Comparison of ENCODE assay signal across 15 mouse cellular contexts in the genomic region with DNA sequence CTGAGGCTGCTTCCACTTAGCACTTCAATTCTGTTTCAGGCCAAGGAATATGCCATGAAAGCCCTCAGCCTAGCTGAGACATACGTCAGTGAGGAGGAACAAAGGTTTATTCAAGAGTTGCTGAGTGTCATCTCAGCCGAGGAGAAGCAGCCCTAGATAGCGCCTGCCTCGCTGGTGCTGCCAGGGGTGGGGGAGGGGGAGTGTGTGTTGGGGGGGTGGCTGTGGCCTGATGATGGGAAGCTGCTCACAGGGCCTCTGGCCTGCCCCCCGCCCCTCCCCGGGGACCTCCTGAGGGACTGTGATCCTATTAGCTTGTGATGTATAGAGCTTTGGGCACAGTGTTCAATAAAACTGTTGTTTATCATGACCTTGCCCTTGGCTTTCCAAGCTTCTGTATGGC. TPM values are rescaled to one million over a fixed set of nuclear protein-coding genes. Genes with fewer than 3 reads are reported as not detected.
DNase-seq lines count a peak whose midpoint lies in the region; ATAC-seq and TF ChIP-seq lines count a peak whose summit lies in the region.
"Had no signal": no experiment of that assay in that cellular context is flagged by ENCODE, and none has a peak within 500 bp of the region (broad histone marks: within the 10 kb centered on the region; RNA-seq: fewer than 3 reads in every experiment).

No protein-coding gene starts in this region.

- H3K4me3 ChIP-seq in lung, embryonic 15.5 days, result no peak overlapping the region
- no peak overlapping the region for H3K4me3 ChIP-seq in embryonic facial prominence, embryonic 14.5 days (ENCODE audit: low read depth, low read length)
- H3K4me3 ChIP-seq in hindbrain, postnatal 0 days (ENCODE audit: low read length), result no peak overlapping the region
- H3K4me3 ChIP-seq: embryonic facial prominence, embryonic 15.5 days; heart, embryonic 15.5 days had no signal

- ATAC-seq in lung, embryonic 15.5 days (ENCODE audit: borderline replicate concordance, extremely low read depth, low FRiP score, low TSS enrichment), result peak; percentile 84
- ATAC-seq in embryonic facial prominence, embryonic 14.5 days (ENCODE audit: low read depth), result peak; percentile 50; the same call in 1 of the 2 replicates
- ATAC-seq in hindbrain, postnatal 0 days, result peak; percentile 65

- no peaks in the 10 kb centered on the region for H3K9me3 ChIP-seq in lung, embryonic 15.5 days
- no peaks in the 10 kb centered on the region for H3K9me3 ChIP-seq in embryonic facial prominence, embryonic 14.5 days (ENCODE audit: control insufficient read depth, low read length)
- H3K9me3 ChIP-seq in hindbrain, postnatal 0 days (ENCODE audit: low read length), result no peaks in the 10 kb centered on the region
- H3K9me3 ChIP-seq: embryonic facial prominence, embryonic 15.5 days; heart, embryonic 15.5 days had no signal

- TF ChIP-seq CTCF in hindbrain, postnatal 0 days (IDR thresholded peaks at IDR 0.05; ENCODE audit: low read depth), result no peak

- no peak overlapping the region for H3K9ac ChIP-seq in lung, embryonic 15.5 days
- H3K9ac ChIP-seq in embryonic facial prominence, embryonic 14.5 days (ENCODE audit: low read depth, low read length), result no peak overlapping the region
- no peak overlapping the region for H3K9ac ChIP-seq in hindbrain, postnatal 0 days (replicated peaks; ENCODE audit: low read length)
- H3K9ac ChIP-seq: embryonic facial prominence, embryonic 15.5 days; heart, embryonic 15.5 days had no signal

- H3K4me1 ChIP-seq in lung, embryonic 15.5 days, result no peaks in the 10 kb centered on the region
- no peaks in the 10 kb centered on the region for H3K4me1 ChIP-seq in embryonic facial prominence, embryonic 14.5 days (ENCODE audit: control insufficient read depth, insufficient read depth, low read length)
- 0 out of 2 replicates have a peak, but pooled peaks cover 5% of the 10 kb centered on the region for H3K4me1 ChIP-seq in hindbrain, postnatal 0 days (ENCODE audit: insufficient read depth, low read length)
- H3K4me1 ChIP-seq: embryonic facial prominence, embryonic 15.5 days had no signal

- WGBS in lung, embryonic 15.5 days, result 8% methylated on average over 6 of the region's 6 CpGs
- 15% methylated on average over 6 of the region's 6 CpGs for WGBS in embryonic facial prominence, embryonic 14.5 days
- WGBS in hindbrain, postnatal 0 days, result 15% methylated on average over 6 of the region's 6 CpGs

- 0 out of 2 replicates have a peak overlapping the region, but pooled peaks have one; percentile 7 for H3K4me2 ChIP-seq in lung, embryonic 15.5 days
- H3K4me2 ChIP-seq in embryonic facial prominence, embryonic 14.5 days (ENCODE audit: low read depth, low read length), result no peak overlapping the region
- no peak overlapping the region for H3K4me2 ChIP-seq in hindbrain, postnatal 0 days (ENCODE audit: low read depth, low read length)
- H3K4me2 ChIP-seq: embryonic facial prominence, embryonic 15.5 days; heart, embryonic 15.5 days had no signal

- DNase-seq in lung, postnatal 14 days, result no peak
- DNase-seq in embryonic facial prominence, embryonic 14.5 days (ENCODE audit: low spot score), result no peak
- peak; percentile 18 for DNase-seq in hindbrain, postnatal 0 days (ENCODE audit: low spot score)
- peak; percentile 61 for DNase-seq in retina, embryonic 14.5 days (ENCODE audit: low spot score)
- DNase-seq in thymus, postnatal 10 days (ENCODE audit: low spot score in 2 of 2), result no peak
- no peak for DNase-seq in thymus, postnatal 25 days
- DNase-seq in adrenal gland, postnatal 4 days (ENCODE audit: low spot score in 2 of 2), result no peak
- DNase-seq: spleen, adult 18-20 months; thymus, adult 2 months had no signal

- H3K27me3 ChIP-seq in lung, embryonic 15.5 days, result no peaks in the 10 kb centered on the region
- no peaks in the 10 kb centered on the region for H3K27me3 ChIP-seq in embryonic facial prominence, embryonic 14.5 days (replicated peaks; ENCODE audit: control insufficient read depth, insufficient read depth, low read length)
- no peaks in the 10 kb centered on the region for H3K27me3 ChIP-seq in hindbrain, postnatal 0 days (ENCODE audit: insufficient read depth, low read length)
- H3K27me3 ChIP-seq: embryonic facial prominence, embryonic 15.5 days; heart, embryonic 15.5 days had no signal

- no peaks in the 10 kb centered on the region for H3K36me3 ChIP-seq in lung, embryonic 15.5 days
- H3K36me3 ChIP-seq in embryonic facial prominence, embryonic 14.5 days (ENCODE audit: control insufficient read depth, insufficient read depth, low read length), result no peaks in the 10 kb centered on the region
- H3K36me3 ChIP-seq in hindbrain, postnatal 0 days (ENCODE audit: insufficient read depth, low read length), result no peaks in the 10 kb centered on the region
- H3K36me3 ChIP-seq: embryonic facial prominence, embryonic 15.5 days; heart, embryonic 15.5 days had no signal

- no peak overlapping the region for H3K27ac ChIP-seq in lung, embryonic 15.5 days
- no peak overlapping the region for H3K27ac ChIP-seq in embryonic facial prominence, embryonic 14.5 days (replicated peaks; ENCODE audit: low read depth, low read length)
- H3K27ac ChIP-seq in hindbrain, postnatal 0 days, result peak overlapping the region; percentile 20; the same call in 1 of the 2 replicates
- H3K27ac ChIP-seq: embryonic facial prominence, embryonic 15.5 days; heart, embryonic 15.5 days; kidney, postnatal 0 days had no signal

RNA-seq across cellular contexts. Expression of a gene that starts 30.9 kb away (rescaled TPM):
- 0.59 and 0.68 TPM in 2 replicates for polyA plus RNA-seq in lung, embryonic 15.5 days (2015; fragmentation: Nextera tagmentation; extraction: Ambion mirVana)
- 0.90 TPM in 1 of 2 replicates, not detected in the other for polyA plus RNA-seq in embryonic facial prominence, embryonic 14.5 days (2014; fragmentation: Nextera tagmentation; extraction: Ambion mirVana)
- 0.11 TPM in 1 of 2 replicates, not detected in the other for total RNA-seq in hindbrain, postnatal 0 days (2014; rRNA removed)
- 0.51 and 1.3 TPM in 2 replicates for polyA plus RNA-seq in hindbrain, postnatal 0 days (2015; fragmentation: Nextera tagmentation; extraction: Ambion mirVana)
- total RNA-seq in adrenal gland, postnatal 4 days (2021), result 1 to 10 TPM; 2.5 to 5.1 TPM
- total RNA-seq: left cerebral cortex, postnatal 10 days; neutrophil, adult 5-6 weeks had no signal

RNA-seq across cellular contexts. Expression of a gene that starts 31.3 kb away (rescaled TPM):
- polyA plus RNA-seq in lung, embryonic 15.5 days (2015; fragmentation: Nextera tagmentation; extraction: Ambion mirVana), result 35.1 and 36.2 TPM in 2 replicates
- 22.1 and 30.3 TPM in 2 replicates for polyA plus RNA-seq in embryonic facial prominence, embryonic 14.5 days (2014; fragmentation: Nextera tagmentation; extraction: Ambion mirVana)
- 12.1 and 14.1 TPM in 2 replicates for total RNA-seq in hindbrain, postnatal 0 days (2014; rRNA removed)
- polyA plus RNA-seq in hindbrain, postnatal 0 days (2015; fragmentation: Nextera tagmentation; extraction: Ambion mirVana), result 28.5 and 29.4 TPM in 2 replicates
- total RNA-seq in adrenal gland, postnatal 4 days (2021), result 10 to 100 TPM; 31.4 to 36.9 TPM

RNA-seq across cellular contexts. Expression of a gene that starts 38.2 kb away (rescaled TPM):
- polyA plus RNA-seq in lung, embryonic 15.5 days (2015; fragmentation: Nextera tagmentation; extraction: Ambion mirVana), result 5.2 and 5.6 TPM in 2 replicates
- 5.5 and 5.7 TPM in 2 replicates for polyA plus RNA-seq in embryonic facial prominence, embryonic 14.5 days (2014; fragmentation: Nextera tagmentation; extraction: Ambion mirVana)
- total RNA-seq in hindbrain, postnatal 0 days (2014; rRNA removed), result 10.0 and 13.4 TPM in 2 replicates
- 23.1 and 24.3 TPM in 2 replicates for polyA plus RNA-seq in hindbrain, postnatal 0 days (2015; fragmentation: Nextera tagmentation; extraction: Ambion mirVana)
- total RNA-seq in adrenal gland, postnatal 4 days (2021), result 10 to 100 TPM; 11.8 to 14.0 TPM

RNA-seq across cellular contexts. Expression of a gene that starts 38.9 kb away (rescaled TPM):
- 1.0 and 1.2 TPM in 2 replicates for polyA plus RNA-seq in lung, embryonic 15.5 days (2015; fragmentation: Nextera tagmentation; extraction: Ambion mirVana)
- polyA plus RNA-seq in embryonic facial prominence, embryonic 14.5 days (2014; fragmentation: Nextera tagmentation; extraction: Ambion mirVana), result 1.5 and 1.7 TPM in 2 replicates
- total RNA-seq in hindbrain, postnatal 0 days (2014; rRNA removed), result 39.8 and 43.1 TPM in 2 replicates
- polyA plus RNA-seq in hindbrain, postnatal 0 days (2015; fragmentation: Nextera tagmentation; extraction: Ambion mirVana), result 20.9 and 23.1 TPM in 2 replicates
- total RNA-seq in adrenal gland, postnatal 4 days (2021), result 1 to 10 TPM; 1.2 to 2.0 TPM

Comparison
In these comparisons a context has a peak if more than half of its experiments do, and no peak if none do; other contexts are left out.
1. DNase-seq: peak in hindbrain, postnatal 0 days (single experiment) and retina, embryonic 14.5 days (single experiment); none in lung, postnatal 14 days (single experiment), embryonic facial prominence, embryonic 14.5 days (single experiment), thymus, postnatal 10 days (0 of 2), thymus, postnatal 25 days (single experiment) and adrenal gland, postnatal 4 days (0 of 2).
2. Peak in every context shown above with its lines, with median percentiles within 50 percentile points of each other: ATAC-seq.